Comparison of ENCODE assay signal across 19 mouse cellular contexts in genomic region chr5:150120676-150121075, GRCm38 (mm10). TPM values are rescaled to one million over a fixed set of nuclear protein-coding genes. Genes with fewer than 3 reads are reported as not detected.
DNase-seq lines count a peak whose midpoint lies in the region; TF ChIP-seq lines count a peak whose summit lies in the region.
"Had no signal": no experiment of that assay in that cellular context is flagged by ENCODE, and none has a peak within 500 bp of the region (broad histone marks: within the 10 kb centered on the region; RNA-seq: fewer than 3 reads in every experiment).

No protein-coding gene starts in this region.

- no peaks in the 10 kb centered on the region for H3K27me3 ChIP-seq in cerebellum, adult 2 months (ENCODE audit: control insufficient read depth, insufficient read depth, low read length)
- H3K27me3 ChIP-seq: embryonic facial prominence, embryonic 15.5 days; hindbrain, embryonic 13.5 days; intestine, embryonic 15.5 days had no signal

- peak overlapping the region; percentile 48; the same call in 1 of the 2 replicates for H3K27ac ChIP-seq in cerebellum, adult 2 months (ENCODE audit: insufficient read depth, low read length)
- H3K27ac ChIP-seq in brown adipose tissue, adult 24 weeks (replicated peaks; ENCODE audit: low read depth, low read length): 0 out of 2 replicates have a peak overlapping the region, but pooled peaks have one; percentile 2
- H3K27ac ChIP-seq: embryonic facial prominence, embryonic 12.5 days; embryonic facial prominence, embryonic 15.5 days; hindbrain, embryonic 10.5 days; hindbrain, embryonic 13.5 days; intestine, embryonic 15.5 days had no signal

- no peak for TF ChIP-seq CTCF in cerebellum, adult 2 months (IDR thresholded peaks at IDR 0.05; ENCODE audit: borderline replicate concordance, insufficient read depth, low read depth, low read length)

- TF ChIP-seq POLR2A in cerebellum, adult 2 months (IDR thresholded peaks at IDR 0.05; ENCODE audit: borderline replicate concordance, insufficient read depth, low read length): 0 out of 2 replicates have a peak, but pooled peaks have one; percentile 11

- intact Hi-C loops in heart, postnatal 14 days (cut with DNase I): no loop called here

- peaks cover 4% of the 10 kb centered on the region; the same call in 1 of the 2 replicates for H3K4me1 ChIP-seq in cerebellum, adult 2 months (ENCODE audit: control insufficient read depth, insufficient read depth, low read length)
- H3K4me1 ChIP-seq in brown adipose tissue, adult 24 weeks (ENCODE audit: control insufficient read depth, insufficient read depth, insufficient read length, low read length): peaks cover 19% of the 10 kb centered on the region

- DNase-seq in cerebellum, adult 2 months: peak; percentile 45 to 76
- DNase-seq in cerebellum, adult 11-12 months: no peak
- DNase-seq in cerebellum, postnatal 25 days: peak; percentile 51 to 70
- no peak for DNase-seq in cerebellum, adult 9-10 months
- no peak for DNase-seq in heart, postnatal 14 days
- DNase-seq: adrenal gland, adult 2 months; adrenal gland, postnatal 14 days; forebrain, postnatal 0 days; gastrocnemius, adult 2 months; gastrocnemius, postnatal 14 days; heart, postnatal 36 days; kidney, adult 11 months; kidney, adult 8-10 months had no signal

- WGBS in cerebellum, adult 2 months: 33% methylated on average over 8 of the region's 8 CpGs

- H3K4me3 ChIP-seq in cerebellum, adult 2 months (replicated peaks; ENCODE audit: insufficient read depth, low read depth, low read length): peak overlapping the region; percentile 10
- H3K4me3 ChIP-seq in brown adipose tissue, adult 24 weeks (ENCODE audit: insufficient read depth, low read depth, low read length): no peak overlapping the region
- H3K4me3 ChIP-seq: embryonic facial prominence, embryonic 12.5 days; embryonic facial prominence, embryonic 15.5 days; gastrocnemius, adult 2 months; hindbrain, embryonic 10.5 days; hindbrain, embryonic 13.5 days; intestine, embryonic 15.5 days had no signal

RNA-seq across cellular contexts. Expression of gene Fry, which starts 2.2 kb away (rescaled TPM):
- 92.2 and 95.9 TPM in 2 replicates for polyA plus RNA-seq in cerebellum, adult 2 months (2012; rRNA removed)
- 39.7 and 41.4 TPM in 2 replicates for polyA plus RNA-seq in brown adipose tissue, adult 24 weeks (2012; ENCODE audit: insufficient read depth, insufficient read length, missing spikeins)
- 100 to 1,000 TPM; 150 to 174 TPM for total RNA-seq in heart, postnatal 14 days (2021)

Comparison
In these comparisons a context has a peak if more than half of its experiments do, and no peak if none do; other contexts are left out.
1. DNase-seq: peak in cerebellum, adult 2 months (2 of 2) and cerebellum, postnatal 25 days (2 of 2); none in cerebellum, adult 11-12 months (single experiment), cerebellum, adult 9-10 months (single experiment) and heart, postnatal 14 days (0 of 2).